Comparison of ENCODE assay signal across 11 mouse cellular contexts in genomic region chr9:69466098-69466497, GRCm38 (mm10). TPM values are rescaled to one million over a fixed set of nuclear protein-coding genes. Genes with fewer than 3 reads are reported as not detected.
DNase-seq lines count a peak whose midpoint lies in the region; ATAC-seq lines count a peak whose summit lies in the region.
"Had no signal": no experiment of that assay in that cellular context is flagged by ENCODE, and none has a peak within 500 bp of the region (broad histone marks: within the 10 kb centered on the region; RNA-seq: fewer than 3 reads in every experiment).

No protein-coding gene starts in this region.

- H3K79me2 ChIP-seq in macrophage (ENCODE audit: inconsistent target) = peaks cover 100% of the 10 kb centered on the region

- H3K9me3 ChIP-seq in kidney, embryonic 15.5 days (replicated peaks) = no peaks in the 10 kb centered on the region
- H3K9me3 ChIP-seq in kidney, embryonic 14.5 days (ENCODE audit: control insufficient read depth, low read length) = no peaks in the 10 kb centered on the region
- H3K9me3 ChIP-seq: neural tube, embryonic 13.5 days had no signal

- no peak overlapping the region for H3K4me2 ChIP-seq in kidney, embryonic 15.5 days
- no peak overlapping the region for H3K4me2 ChIP-seq in kidney, embryonic 14.5 days (replicated peaks; ENCODE audit: low read depth, low read length)
- H3K4me2 ChIP-seq: neural tube, embryonic 13.5 days had no signal

- no peak for ATAC-seq in kidney, embryonic 15.5 days (replicated peaks; ENCODE audit: low FRiP score)
- ATAC-seq in kidney, embryonic 14.5 days (ENCODE audit: low FRiP score, low TSS enrichment) = no peak

- DNase-seq in 416B (ENCODE audit: low read depth) = peak; percentile 51
- peak; percentile 62 to 71 for DNase-seq in adrenal gland, postnatal 36 days
- no peak for DNase-seq in cerebellum, postnatal 25 days
- no peak for DNase-seq in layer of hippocampus, postnatal 36 days
- DNase-seq in right cerebral cortex, postnatal 14 days = no peak
- DNase-seq: gastrocnemius, postnatal 36 days; right cerebral cortex, postnatal 4 days had no signal

- peak overlapping the region; percentile 61 for H3K27ac ChIP-seq in kidney, embryonic 15.5 days
- no peak overlapping the region for H3K27ac ChIP-seq in kidney, embryonic 14.5 days (ENCODE audit: low read depth, low read length)
- H3K27ac ChIP-seq in macrophage = peak overlapping the region; percentile 45
- H3K27ac ChIP-seq: neural tube, embryonic 13.5 days had no signal

- no peaks in the 10 kb centered on the region for H3K27me3 ChIP-seq in kidney, embryonic 15.5 days
- no peaks in the 10 kb centered on the region for H3K27me3 ChIP-seq in kidney, embryonic 14.5 days (ENCODE audit: control insufficient read depth, insufficient read depth, low read length)
- H3K27me3 ChIP-seq: neural tube, embryonic 13.5 days had no signal

- peaks cover 38% of the 10 kb centered on the region for H3K36me3 ChIP-seq in kidney, embryonic 15.5 days
- peaks cover 11% of the 10 kb centered on the region for H3K36me3 ChIP-seq in kidney, embryonic 14.5 days (ENCODE audit: control insufficient read depth, insufficient read depth, low read length)
- H3K36me3 ChIP-seq in macrophage (ENCODE audit: inconsistent target) = peaks cover 21% of the 10 kb centered on the region
- H3K36me3 ChIP-seq: neural tube, embryonic 13.5 days had no signal

- 61% methylated on average over 4 of the region's 4 CpGs for WGBS in kidney, embryonic 15.5 days
- WGBS in kidney, embryonic 14.5 days = 61% methylated on average over 4 of the region's 4 CpGs
- WGBS in macrophage (ENCODE audit: missing documents) = 65% methylated on average over 4 of the region's 4 CpGs

- H3K4me3 ChIP-seq in kidney, embryonic 15.5 days (replicated peaks) = no peak overlapping the region
- H3K4me3 ChIP-seq in kidney, embryonic 14.5 days (ENCODE audit: low read length) = no peak overlapping the region
- no peak overlapping the region for H3K4me3 ChIP-seq in macrophage (ENCODE audit: inconsistent target)
- H3K4me3 ChIP-seq: neural tube, embryonic 13.5 days had no signal

- H3K9ac ChIP-seq in kidney, embryonic 15.5 days = no peak overlapping the region
- no peak overlapping the region for H3K9ac ChIP-seq in kidney, embryonic 14.5 days (ENCODE audit: low read depth, low read length)
- H3K9ac ChIP-seq: neural tube, embryonic 13.5 days had no signal

- H3K4me1 ChIP-seq in kidney, embryonic 15.5 days = peaks cover 66% of the 10 kb centered on the region
- H3K4me1 ChIP-seq in kidney, embryonic 14.5 days (ENCODE audit: control insufficient read depth, insufficient read depth, low read length) = peaks cover 41% of the 10 kb centered on the region

RNA-seq across cellular contexts. Expression of gene Anxa2, which starts 12.7 kb away (rescaled TPM):
- polyA plus RNA-seq in kidney, embryonic 15.5 days (2015; fragmentation: Nextera tagmentation; extraction: Ambion mirVana) = 567 and 614 TPM in 2 replicates
- polyA plus RNA-seq in kidney, embryonic 14.5 days (2014; fragmentation: Nextera tagmentation; extraction: Ambion mirVana) = 463 and 482 TPM in 2 replicates
- total RNA-seq in adrenal gland, postnatal 36 days (2021) = 100 to 1,000 TPM; 396 to 515 TPM
- 100 to 1,000 TPM in 17 of 26 experiments, 10 to 100 TPM in 9; 47.0 to 591 (median 124) TPM for total RNA-seq in macrophage (2018; cell fraction: chromatin; rRNA removed)
- 100 to 1,000 TPM; 316 to 618 (median 423) TPM for total RNA-seq in macrophage (2018; cell fraction: cytosol; rRNA removed)
- total RNA-seq in macrophage (2018; cell fraction: nucleus; rRNA removed) = 100 to 1,000 TPM in 21 of 26 experiments, 10 to 100 TPM in 5; 78.5 to 393 (median 125) TPM
- 379 to 759 TPM (median 732 TPM) in 3 replicates for polyA plus RNA-seq in macrophage (2018)
- 10 to 100 TPM in 1 of 2 experiments, 1 to 10 TPM in 1; 6.1 to 10.9 TPM for total RNA-seq in layer of hippocampus, postnatal 36 days (2021)

Comparison
In these comparisons a context has a peak if more than half of its experiments do, and no peak if none do; other contexts are left out.
1. DNase-seq: peak in 416B (single experiment) and adrenal gland, postnatal 36 days (2 of 2); none in cerebellum, postnatal 25 days (0 of 2), layer of hippocampus, postnatal 36 days (0 of 2) and right cerebral cortex, postnatal 14 days (single experiment).